Mouse (Mus musculus) left cerebral cortex, adult 8-10 months (tissue): ENCODE results near the gene Psat1. TPM values are rescaled to one million over a fixed set of nuclear protein-coding genes. Genes with fewer than 3 reads are reported as not detected.

ENCODE experiments used
- DNase-seq, 2 experiments: peaks; one replicate each; pipeline ENCODE4 v3.0.0; 2022; ENCODE audit warnings: low spot score in 2 of 2
- total RNA-seq, 4 experiments: library from RNA; stranded (reverse); gene quantifications; 2 replicates each; pipeline ENCODE4 v1.2.4; 2022

Psat1 gene
- total RNA-seq, 4 experiments from 2014 or later, result 116 to 122 (median 118) TPM

- no peak for DNase-seq
Observed at GRCm38 (mm10) chr19:15866851-15867250, 80.3 kb downstream of the Psat1 start.

GRCm38 (mm10) chr19:15866126-15866525, 81.0 kb downstream of the Psat1 start:
- no peak for DNase-seq

DNA sequence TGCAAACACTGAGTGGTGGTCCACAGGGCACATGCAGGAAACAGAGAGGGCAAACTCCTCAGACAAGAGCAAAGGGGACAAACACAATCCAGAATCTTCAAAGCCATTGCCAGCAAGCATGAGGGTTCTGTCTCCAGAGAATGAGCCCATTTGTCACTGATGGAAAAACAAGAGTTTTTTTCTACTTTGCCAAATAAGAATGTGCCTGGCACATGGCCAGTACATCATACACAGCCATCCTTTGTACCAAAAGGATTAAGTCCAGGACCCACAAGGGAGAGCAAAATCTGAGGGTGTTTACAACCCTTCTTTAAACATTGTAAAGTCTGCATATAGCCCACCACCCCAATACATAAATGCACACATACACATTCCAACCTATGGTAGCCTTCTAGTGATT, 81.7 kb downstream of the Psat1 start:
- no peak for DNase-seq

DNA sequence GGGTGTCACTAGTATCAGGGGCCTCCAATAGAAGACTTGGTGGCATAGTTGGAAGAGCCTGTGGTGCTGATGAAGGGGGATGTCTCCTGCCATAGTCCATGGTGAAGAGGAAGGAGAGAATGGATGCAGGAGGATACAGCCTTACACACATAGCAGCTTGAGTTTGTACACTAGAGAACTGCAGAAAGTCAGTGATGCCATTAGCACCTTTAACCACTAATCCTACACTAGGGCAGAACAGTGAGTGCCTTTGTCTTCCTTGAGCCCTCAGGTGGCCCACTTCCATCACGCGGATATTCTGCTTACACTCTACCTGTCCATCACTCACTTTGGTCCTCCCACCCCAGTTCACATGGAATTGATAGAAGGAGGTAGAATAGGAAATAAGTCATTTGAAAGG, 83.0 kb downstream of the Psat1 start:
- DNase-seq, result no peak

DNA sequence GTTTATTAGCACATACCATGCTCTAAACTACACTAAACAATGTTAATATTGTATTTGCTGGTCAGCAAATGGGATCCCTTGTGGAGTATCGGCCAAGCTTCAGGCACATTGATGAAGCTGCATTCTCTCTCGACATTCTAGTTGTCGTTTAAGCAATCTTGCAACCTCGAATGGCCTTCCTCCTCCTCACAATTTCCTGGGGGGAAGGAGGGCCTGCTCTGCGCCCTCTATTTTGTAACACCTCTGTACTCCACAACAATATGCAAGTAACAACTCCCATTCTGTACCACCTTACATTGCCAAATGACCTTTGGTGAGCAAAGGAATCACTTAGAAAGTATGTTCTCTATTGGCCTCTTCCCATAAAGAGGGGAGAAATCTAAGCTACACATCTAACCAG, 91.8 kb downstream of the Psat1 start:
- no peak for DNase-seq

Other genes starting within 250 kb of the Psat1 start
- 10 to 100 TPM in 2 of 4 experiments, 1 to 10 TPM in 2; 8.8 to 10.5 (median 9.8) TPM for gene Cep78, start 37.7 kb upstream of the Psat1 start, total RNA-seq
- gene Gnaq, start 185.5 kb upstream of the Psat1 start, total RNA-seq, result 100 to 1,000 TPM; 143 to 158 (median 149) TPM